Comparison of ENCODE assay signal across 9 mouse cellular contexts in the genomic region with DNA sequence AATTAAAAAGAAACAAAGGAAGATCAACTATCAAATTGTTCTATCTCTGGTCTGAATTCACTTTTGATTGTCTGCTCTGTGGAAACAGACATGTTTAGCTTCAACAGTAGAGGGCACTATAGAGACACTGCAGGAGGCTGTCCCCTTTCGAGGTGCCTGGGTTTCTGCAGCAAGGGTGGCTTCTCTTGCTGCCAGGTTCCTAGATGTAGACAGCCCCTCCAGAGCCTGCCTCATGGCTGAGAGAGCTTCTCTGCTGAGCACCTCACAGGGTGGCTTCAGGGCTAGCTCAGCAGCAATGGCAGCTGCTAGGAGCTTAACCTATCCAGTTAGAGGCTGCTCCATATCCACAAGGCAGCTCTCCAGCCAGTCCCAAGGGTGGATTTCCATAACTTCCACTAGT. TPM values are rescaled to one million over a fixed set of nuclear protein-coding genes. Genes with fewer than 3 reads are reported as not detected.
DNase-seq lines count a peak whose midpoint lies in the region; ATAC-seq and TF ChIP-seq lines count a peak whose summit lies in the region.
"Had no signal": no experiment of that assay in that cellular context is flagged by ENCODE, and none has a peak within 500 bp of the region (broad histone marks: within the 10 kb centered on the region; RNA-seq: fewer than 3 reads in every experiment).

No protein-coding gene starts in this region.

- no peaks in the 10 kb centered on the region for H3K27me3 ChIP-seq in kidney, embryonic 14.5 days (ENCODE audit: control insufficient read depth, insufficient read depth, low read length)
- H3K27me3 ChIP-seq in liver, adult 2 months (ENCODE audit: control insufficient read depth, insufficient read depth, low read length) = 0 out of 2 replicates have a peak, but pooled peaks cover 3% of the 10 kb centered on the region
- H3K27me3 ChIP-seq: neural tube, embryonic 12.5 days had no signal

- no peak overlapping the region for H3K9ac ChIP-seq in kidney, embryonic 14.5 days (ENCODE audit: low read depth, low read length)
- H3K9ac ChIP-seq in liver, adult 2 months (ENCODE audit: low read depth, low read length) = no peak overlapping the region
- H3K9ac ChIP-seq: neural tube, embryonic 12.5 days had no signal

- H3K9me3 ChIP-seq in kidney, embryonic 14.5 days (ENCODE audit: control insufficient read depth, low read length) = no peaks in the 10 kb centered on the region
- H3K9me3 ChIP-seq: neural tube, embryonic 12.5 days had no signal

- H3K4me3 ChIP-seq in kidney, embryonic 14.5 days (ENCODE audit: low read length) = no peak overlapping the region
- no peak overlapping the region for H3K4me3 ChIP-seq in liver, adult 2 months (ENCODE audit: insufficient read depth, low read depth, low read length)
- H3K4me3 ChIP-seq: neural tube, embryonic 12.5 days had no signal

- DNase-seq in kidney, adult 18-20 months = peak; percentile 43
- DNase-seq in NIH3T3 (ENCODE audit: low read depth) = peak; percentile 74
- peak; percentile 64 to 77 for DNase-seq in cerebellum, postnatal 14 days
- peak; percentile 41 for DNase-seq in liver, adult 2 months (ENCODE audit: extremely low read depth, low read depth, low spot score)
- DNase-seq in retina, postnatal 1 day = peak; percentile 77

- no peaks in the 10 kb centered on the region; the same call in 1 of the 2 replicates for H3K4me1 ChIP-seq in kidney, embryonic 14.5 days (ENCODE audit: control insufficient read depth, insufficient read depth, low read length)
- no peaks in the 10 kb centered on the region for H3K4me1 ChIP-seq in liver, adult 2 months (ENCODE audit: control insufficient read depth, insufficient read depth, low read length)
- H3K4me1 ChIP-seq: neural tube, embryonic 12.5 days had no signal

- WGBS in kidney, embryonic 14.5 days = 0% methylated on average over 1 of the region's 1 CpGs
- 0% methylated on average over 1 of the region's 1 CpGs for WGBS in liver, adult 2 months

- no peaks in the 10 kb centered on the region for H3K79me2 ChIP-seq in liver, adult 2 months (ENCODE audit: control insufficient read depth, insufficient read depth, low read length)

- no peak overlapping the region for H3K4me2 ChIP-seq in kidney, embryonic 14.5 days (replicated peaks; ENCODE audit: low read depth, low read length)
- H3K4me2 ChIP-seq: neural tube, embryonic 12.5 days had no signal

- no peak overlapping the region for H3K27ac ChIP-seq in kidney, embryonic 14.5 days (ENCODE audit: low read depth, low read length)
- H3K27ac ChIP-seq in liver, adult 2 months (replicated peaks; ENCODE audit: insufficient read depth, low read depth, low read length) = no peak overlapping the region
- H3K27ac ChIP-seq: neural tube, embryonic 12.5 days had no signal

- peak; percentile 76 for TF ChIP-seq CTCF in liver, adult 2 months (IDR thresholded peaks at IDR 0.05; ENCODE audit: low read depth, low read length)

- TF ChIP-seq POLR2A in liver, adult 2 months (IDR thresholded peaks at IDR 0.05; ENCODE audit: extremely low read depth, insufficient read depth, low read length) = no peak

- no peak for ATAC-seq in kidney, embryonic 14.5 days (ENCODE audit: low FRiP score, low TSS enrichment)
- peak; percentile 47 to 57; a peak in 3 of 4 replicates for ATAC-seq in hematopoietic stem cell, adult 5-6 weeks (replicated peaks in 1 of 2; ENCODE audit: insufficient read depth in 1 of 2, low FRiP score in 2 of 2, low TSS enrichment in 1 of 2, low read depth in 1 of 2, poor library complexity in 2 of 2, severe bottlenecking in 2 of 2)
- no peak for ATAC-seq in erythroblast, adult 5-6 weeks (replicated peaks; ENCODE audit: low FRiP score, poor library complexity, severe bottlenecking)

- no peaks in the 10 kb centered on the region for H3K36me3 ChIP-seq in kidney, embryonic 14.5 days (ENCODE audit: control insufficient read depth, insufficient read depth, low read length)
- H3K36me3 ChIP-seq in liver, adult 2 months (ENCODE audit: control insufficient read depth, insufficient read depth, low read length) = no peaks in the 10 kb centered on the region
- H3K36me3 ChIP-seq: neural tube, embryonic 12.5 days had no signal

RNA-seq across cellular contexts. Expression of gene Ubtd2, which starts 5.0 kb away (rescaled TPM):
- 47.9 and 61.5 TPM in 2 replicates for polyA plus RNA-seq in kidney, embryonic 14.5 days (2014; fragmentation: Nextera tagmentation; extraction: Ambion mirVana)
- 4.7 and 10.4 TPM in 2 replicates for total RNA-seq in hematopoietic stem cell, adult 5-6 weeks (2017)
- 1.5 and 2.2 TPM in 2 replicates for total RNA-seq in liver, adult 2 months (2014; rRNA removed)
- polyA plus RNA-seq in liver, adult 2 months (2012; rRNA removed) = 1.8 TPM in 2 replicates
- 0.58 and 1.3 TPM in 2 replicates for total RNA-seq in erythroblast, adult 5-6 weeks (2015; ENCODE audit: low replicate concordance)
- not detected in 2 replicates for total RNA-seq in erythroblast, adult 5-6 weeks (2017; ENCODE audit: low replicate concordance)

Comparison
In these comparisons a context has a peak if more than half of its experiments do, and no peak if none do; other contexts are left out.
1. ATAC-seq: peak in hematopoietic stem cell, adult 5-6 weeks (2 of 2); none in kidney, embryonic 14.5 days (single experiment) and erythroblast, adult 5-6 weeks (single experiment).
2. Peak in every context shown above with its lines, with median percentiles within 50 percentile points of each other: DNase-seq.